ENCODE assay signal across 8 mouse cellular contexts in genomic region chr11:119252854-119253541, GRCm38 (mm10). TPM values are rescaled to one million over a fixed set of nuclear protein-coding genes. Genes with fewer than 3 reads are reported as not detected.
DNase-seq lines count a peak whose midpoint lies in the region; ATAC-seq and TF ChIP-seq lines count a peak whose summit lies in the region.

No protein-coding gene starts in this region.

- 3% methylated on average over 22 of the region's 22 CpGs for WGBS in kidney, embryonic 15.5 days
- 5% methylated on average over 22 of the region's 22 CpGs for WGBS in hindbrain, embryonic 11.5 days
- WGBS in lung, embryonic 16.5 days = 4% methylated on average over 21 of the region's 22 CpGs

- DNase-seq in kidney, postnatal 14 days = no peak
- no peak for DNase-seq in ES-E14 (ENCODE audit: low read depth, low spot score)
- peak; percentile 78 for DNase-seq in embryo, embryonic 9.5 days (ENCODE audit: extremely low spot score)
- peak; percentile 76 for DNase-seq in hindbrain, embryonic 11.5 days (ENCODE audit: low spot score)
- DNase-seq in retina, postnatal 1 day = peak; percentile 80
- no peak for DNase-seq in layer of hippocampus, adult 9-10 months (ENCODE audit: low spot score)

- H3K4me3 ChIP-seq in kidney, embryonic 15.5 days (replicated peaks) = peak overlapping the region; percentile 23; the same call in 1 of the 2 replicates
- peak overlapping the region in 1 of 2 experiments; percentile 37; a peak in 3 of 4 replicates for H3K4me3 ChIP-seq in ES-E14 (ENCODE audit: insufficient read depth in 1 of 2, low read depth in 1 of 2, low read length in 2 of 2, poor library complexity in 1 of 2, severe bottlenecking in 1 of 2)
- 0 out of 2 replicates have a peak overlapping the region, but pooled peaks have one; percentile 0 for H3K4me3 ChIP-seq in hindbrain, embryonic 11.5 days (ENCODE audit: low read depth, low read length)
- no peak overlapping the region for H3K4me3 ChIP-seq in lung, embryonic 16.5 days (ENCODE audit: low read length)

- peak overlapping the region; percentile 55 for H3K4me2 ChIP-seq in kidney, embryonic 15.5 days
- peak overlapping the region; percentile 28; the same call in 1 of the 2 replicates for H3K4me2 ChIP-seq in hindbrain, embryonic 11.5 days (replicated peaks; ENCODE audit: low read depth, low read length)
- H3K4me2 ChIP-seq in lung, embryonic 16.5 days (ENCODE audit: low read depth, low read length) = peak overlapping the region; percentile 44

- peaks cover 12% of the 10 kb centered on the region for H3K27me3 ChIP-seq in kidney, embryonic 15.5 days
- no peaks in the 10 kb centered on the region for H3K27me3 ChIP-seq in hindbrain, embryonic 11.5 days (ENCODE audit: control insufficient read depth, insufficient read depth, low read length)
- no peaks in the 10 kb centered on the region for H3K27me3 ChIP-seq in lung, embryonic 16.5 days (ENCODE audit: control insufficient read depth, insufficient read depth, low read depth, low read length)

- no peaks in the 10 kb centered on the region for H3K36me3 ChIP-seq in kidney, embryonic 15.5 days
- H3K36me3 ChIP-seq in ES-E14 (ENCODE audit: control insufficient read depth, insufficient read depth, low read length, poor library complexity, severe bottlenecking) = no peaks in the 10 kb centered on the region
- no peaks in the 10 kb centered on the region for H3K36me3 ChIP-seq in hindbrain, embryonic 11.5 days (ENCODE audit: control insufficient read depth, insufficient read depth, low read length)
- no peaks in the 10 kb centered on the region for H3K36me3 ChIP-seq in lung, embryonic 16.5 days (ENCODE audit: control insufficient read depth, insufficient read depth, low read length)

- no peaks in the 10 kb centered on the region for H3K9me3 ChIP-seq in kidney, embryonic 15.5 days (replicated peaks)
- H3K9me3 ChIP-seq in ES-E14 (ENCODE audit: control insufficient read depth, insufficient read depth, low read depth, low read length) = no peaks in the 10 kb centered on the region
- no peaks in the 10 kb centered on the region for H3K9me3 ChIP-seq in hindbrain, embryonic 11.5 days (ENCODE audit: control insufficient read depth, low read length)
- no peaks in the 10 kb centered on the region for H3K9me3 ChIP-seq in lung, embryonic 16.5 days (ENCODE audit: control insufficient read depth, low read length)

- in situ Hi-C loops in ES-E14 (cut with MboI; ENCODE audit: low sequenced_read_pairs in 2 of 2, unreplicated experiment in 2 of 2) = no loop called here

- no peak; the same call in 1 of the 2 replicates for ATAC-seq in kidney, embryonic 15.5 days (replicated peaks; ENCODE audit: low FRiP score)
- ATAC-seq in hindbrain, embryonic 11.5 days (ENCODE audit: low FRiP score) = peak; percentile 73; the same call in 1 of the 2 replicates
- ATAC-seq in lung, embryonic 16.5 days (ENCODE audit: low read depth) = peak; percentile 65

- H3K9ac ChIP-seq in kidney, embryonic 15.5 days = peak overlapping the region; percentile 36
- peak overlapping the region; percentile 48; the same call in 1 of the 2 replicates for H3K9ac ChIP-seq in ES-E14 (ENCODE audit: insufficient read depth, low read depth, low read length, poor library complexity, severe bottlenecking)
- peak overlapping the region; percentile 12; the same call in 1 of the 2 replicates for H3K9ac ChIP-seq in hindbrain, embryonic 11.5 days (ENCODE audit: low read depth, low read length)
- no peak overlapping the region; the same call in 1 of the 2 replicates for H3K9ac ChIP-seq in lung, embryonic 16.5 days (ENCODE audit: low read length)

- peaks cover 58% of the 10 kb centered on the region for H3K4me1 ChIP-seq in kidney, embryonic 15.5 days
- H3K4me1 ChIP-seq in ES-E14 (ENCODE audit: control insufficient read depth in 2 of 2, insufficient read depth in 2 of 2, low read length in 2 of 2, poor library complexity in 1 of 2) = peaks cover 7 to 27% of the 10 kb centered on the region in 2 experiments; a peak in 3 of 4 replicates
- peaks cover 2% of the 10 kb centered on the region; the same call in 1 of the 2 replicates for H3K4me1 ChIP-seq in hindbrain, embryonic 11.5 days (replicated peaks; ENCODE audit: control insufficient read depth, insufficient read depth, low read length)
- H3K4me1 ChIP-seq in lung, embryonic 16.5 days (replicated peaks; ENCODE audit: control insufficient read depth, insufficient read depth, low read length) = no peaks in the 10 kb centered on the region; the same call in 1 of the 2 replicates

- 0 out of 2 replicates have a peak overlapping the region, but pooled peaks have one; percentile 27 for H3K27ac ChIP-seq in kidney, embryonic 15.5 days
- no peak overlapping the region for H3K27ac ChIP-seq in ES-E14 (ENCODE audit: insufficient read depth, low read depth, low read length, poor library complexity, severe bottlenecking)
- H3K27ac ChIP-seq in hindbrain, embryonic 11.5 days (ENCODE audit: low read depth, low read length) = no peak overlapping the region
- H3K27ac ChIP-seq in lung, embryonic 16.5 days (ENCODE audit: low read length) = no peak overlapping the region

TF ChIP-seq in ES-E14, 5 proteins besides CTCF, POLR2A, EP300 and RAD21:
- no peak for TF ChIP-seq ZNF384 (IDR thresholded peaks at IDR 0.05; ENCODE audit: low read depth, low read length)
- TF ChIP-seq CHD2 (IDR thresholded peaks at IDR 0.05; ENCODE audit: low read depth, low read length) = no peak
- no peak for TF ChIP-seq MAFK (IDR thresholded peaks at IDR 0.05; ENCODE audit: insufficient read depth, low read depth, low read length)
- TF ChIP-seq HCFC1 (IDR thresholded peaks at IDR 0.05; ENCODE audit: borderline replicate concordance, insufficient read depth, low read length) = no peak
- TF ChIP-seq ZC3H11A (IDR thresholded peaks at IDR 0.05; ENCODE audit: borderline replicate concordance, low read depth, low read length) = no peak

RNA-seq across cellular contexts. Expression of gene Gaa, which starts 14.7 kb away (rescaled TPM):
- polyA plus RNA-seq in kidney, embryonic 15.5 days (2015; fragmentation: Nextera tagmentation; extraction: Ambion mirVana) = 53.9 and 64.8 TPM in 2 replicates
- 69.3 and 116 TPM in 2 replicates for total RNA-seq in ES-E14 (2012; rRNA removed)
- polyA plus RNA-seq in hindbrain, embryonic 11.5 days (2014; fragmentation: Nextera tagmentation; extraction: Ambion mirVana) = 12.6 and 15.3 TPM in 2 replicates
- 77.7 and 78.1 TPM in 2 replicates for polyA plus RNA-seq in lung, embryonic 16.5 days (2015; fragmentation: Nextera tagmentation; extraction: Ambion mirVana)

RNA-seq across cellular contexts. Expression of gene Ccdc40, which starts 24.6 kb away (rescaled TPM):
- 4.6 and 6.5 TPM in 2 replicates for polyA plus RNA-seq in kidney, embryonic 15.5 days (2015; fragmentation: Nextera tagmentation; extraction: Ambion mirVana)
- 6.2 and 6.4 TPM in 2 replicates for total RNA-seq in ES-E14 (2012; rRNA removed)
- polyA plus RNA-seq in hindbrain, embryonic 11.5 days (2014; fragmentation: Nextera tagmentation; extraction: Ambion mirVana) = 16.5 and 19.3 TPM in 2 replicates
- 6.3 and 9.2 TPM in 2 replicates for polyA plus RNA-seq in lung, embryonic 16.5 days (2015; fragmentation: Nextera tagmentation; extraction: Ambion mirVana)

RNA-seq across cellular contexts. Expression of gene Tbc1d16, which starts 24.7 kb away (rescaled TPM):
- 12.8 and 15.0 TPM in 2 replicates for polyA plus RNA-seq in kidney, embryonic 15.5 days (2015; fragmentation: Nextera tagmentation; extraction: Ambion mirVana)
- 6.3 and 10.1 TPM in 2 replicates for total RNA-seq in ES-E14 (2012; rRNA removed)
- 16.9 and 20.7 TPM in 2 replicates for polyA plus RNA-seq in hindbrain, embryonic 11.5 days (2014; fragmentation: Nextera tagmentation; extraction: Ambion mirVana)
- polyA plus RNA-seq in lung, embryonic 16.5 days (2015; fragmentation: Nextera tagmentation; extraction: Ambion mirVana) = 19.4 and 20.0 TPM in 2 replicates

RNA-seq across cellular contexts. Expression of gene Eif4a3, which starts 46.9 kb away (rescaled TPM):
- 383 and 393 TPM in 2 replicates for polyA plus RNA-seq in kidney, embryonic 15.5 days (2015; fragmentation: Nextera tagmentation; extraction: Ambion mirVana)
- total RNA-seq in ES-E14 (2012; rRNA removed) = 337 and 400 TPM in 2 replicates
- polyA plus RNA-seq in hindbrain, embryonic 11.5 days (2014; fragmentation: Nextera tagmentation; extraction: Ambion mirVana) = 378 and 385 TPM in 2 replicates
- 330 and 339 TPM in 2 replicates for polyA plus RNA-seq in lung, embryonic 16.5 days (2015; fragmentation: Nextera tagmentation; extraction: Ambion mirVana)

RNA-seq across cellular contexts. Expression of gene Card14, which starts 54.6 kb away (rescaled TPM):
- polyA plus RNA-seq in kidney, embryonic 15.5 days (2015; fragmentation: Nextera tagmentation; extraction: Ambion mirVana) = 0.23 and 0.46 TPM in 2 replicates
- 0.22 and 0.58 TPM in 2 replicates for total RNA-seq in ES-E14 (2012; rRNA removed)
- not detected in 2 replicates for polyA plus RNA-seq in hindbrain, embryonic 11.5 days (2014; fragmentation: Nextera tagmentation; extraction: Ambion mirVana)
- polyA plus RNA-seq in lung, embryonic 16.5 days (2015; fragmentation: Nextera tagmentation; extraction: Ambion mirVana) = 0.05 TPM in 1 of 2 replicates, not detected in the other

Comparison
In these comparisons a context has a peak if more than half of its experiments do, and no peak if none do; other contexts are left out.
1. DNase-seq: peak in embryo, embryonic 9.5 days (single experiment), hindbrain, embryonic 11.5 days (single experiment) and retina, postnatal 1 day (single experiment); none in kidney, postnatal 14 days (single experiment), ES-E14 (single experiment) and layer of hippocampus, adult 9-10 months (single experiment).
2. Peak in every context shown above with its lines, with median percentiles within 50 percentile points of each other: H3K4me2 ChIP-seq.